Mouse (Mus musculus): Measurements from ENCODE around the gene Aacs. TPM values are rescaled to one million over a fixed set of nuclear protein-coding genes. Genes with fewer than 3 reads are reported as not detected.
A peak's percentile ranks its signal among the peaks of the same experiment; 100 is the strongest.

Gene Aacs
- polyA plus RNA-seq, 1 experiment from 2014 or later, result 36.8 TPM

- H3K27me3 ChIP-seq, result no peaks in the 10 kb centered on the region
- H3K4me1 ChIP-seq, result no peaks in the 10 kb centered on the region
- H3K4me3 ChIP-seq, result no peak overlapping the region
- no peak overlapping the region for H3K9ac ChIP-seq
- H3K9me3 ChIP-seq, result no peaks in the 10 kb centered on the region
- peaks cover 13% of the 10 kb centered on the region for H3K36me3 ChIP-seq
- WGBS, result 88% methylated on average over 6 of the region's 6 CpGs
- H3K4me2 ChIP-seq, result no peak overlapping the region
- no peak for ATAC-seq (ENCODE audit: borderline replicate concordance, extremely low read depth, low FRiP score, low TSS enrichment)
- no peak overlapping the region for H3K27ac ChIP-seq
Observed at GRCm38 (mm10) chr5:125501505-125501904, 25.9 kb downstream of the Aacs start.

- H3K36me3 ChIP-seq, result peaks cover 16% of the 10 kb centered on the region
- no peak overlapping the region for H3K27ac ChIP-seq
- no peak overlapping the region for H3K9ac ChIP-seq
- H3K27me3 ChIP-seq, result no peaks in the 10 kb centered on the region
- H3K4me3 ChIP-seq, result no peak overlapping the region
- 49% methylated on average over 3 of the region's 3 CpGs for WGBS
- H3K9me3 ChIP-seq, result no peaks in the 10 kb centered on the region
- no peaks in the 10 kb centered on the region for H3K4me1 ChIP-seq
- no peak overlapping the region for H3K4me2 ChIP-seq
- ATAC-seq (ENCODE audit: borderline replicate concordance, extremely low read depth, low FRiP score, low TSS enrichment), result no peak
Observed at GRCm38 (mm10) chr5:125502186-125502585, 26.6 kb downstream of the Aacs start.

GRCm38 (mm10) chr5:125503628-125504027, 28.0 kb downstream of the Aacs start:
- Histone ChIP-seq H3K36me3 (peaks cover 21% of the 10 kb centered on the region), H3K4me1 (no peaks in the 10 kb centered on the region), H3K4me2 (no peak overlapping the region), H3K27me3 (no peaks in the 10 kb centered on the region), H3K4me3 (no peak overlapping the region), H3K9ac (no peak overlapping the region), H3K9me3 (no peaks in the 10 kb centered on the region), H3K27ac (no peak overlapping the region)
- no peak for ATAC-seq (ENCODE audit: borderline replicate concordance, extremely low read depth, low FRiP score, low TSS enrichment)
- 88% methylated on average over 6 of the region's 6 CpGs for WGBS

- Histone ChIP-seq H3K27me3 (no peaks in the 10 kb centered on the region), H3K9ac (no peak overlapping the region), H3K9me3 (no peaks in the 10 kb centered on the region), H3K4me3 (no peak overlapping the region), H3K4me2 (no peak overlapping the region), H3K27ac (no peak overlapping the region), H3K36me3 (peaks cover 29% of the 10 kb centered on the region), H3K4me1 (no peaks in the 10 kb centered on the region)
- ATAC-seq (ENCODE audit: borderline replicate concordance, extremely low read depth, low FRiP score, low TSS enrichment), result no peak
- 63% methylated on average over 11 of the region's 11 CpGs for WGBS
Observed at GRCm38 (mm10) chr5:125504692-125505091, 29.1 kb downstream of the Aacs start.

- no peak overlapping the region for H3K4me2 ChIP-seq
- H3K9ac ChIP-seq, result no peak overlapping the region
- H3K36me3 ChIP-seq, result peaks cover 35% of the 10 kb centered on the region
- ATAC-seq (ENCODE audit: borderline replicate concordance, extremely low read depth, low FRiP score, low TSS enrichment), result no peak
- no peaks in the 10 kb centered on the region for H3K9me3 ChIP-seq
- H3K4me3 ChIP-seq, result no peak overlapping the region
- no peaks in the 10 kb centered on the region for H3K4me1 ChIP-seq
- no peaks in the 10 kb centered on the region for H3K27me3 ChIP-seq
- 76% methylated on average over 15 of the region's 15 CpGs for WGBS
- H3K27ac ChIP-seq, result no peak overlapping the region
Observed at GRCm38 (mm10) chr5:125505968-125506367, 30.4 kb downstream of the Aacs start.

GRCm38 (mm10) chr5:125507582-125507981, 32.0 kb downstream of the Aacs start:
- Histone ChIP-seq H3K4me2 (no peak overlapping the region), H3K4me3 (no peak overlapping the region), H3K9me3 (no peaks in the 10 kb centered on the region), H3K27me3 (no peaks in the 10 kb centered on the region), H3K4me1 (no peaks in the 10 kb centered on the region), H3K9ac (no peak overlapping the region), H3K27ac (no peak overlapping the region), H3K36me3 (peaks cover 43% of the 10 kb centered on the region)
- WGBS, result 94% methylated on average over 9 of the region's 9 CpGs
- ATAC-seq (ENCODE audit: borderline replicate concordance, extremely low read depth, low FRiP score, low TSS enrichment), result no peak

- H3K27me3 ChIP-seq, result no peaks in the 10 kb centered on the region
- H3K27ac ChIP-seq, result no peak overlapping the region
- H3K4me1 ChIP-seq, result no peaks in the 10 kb centered on the region
- WGBS, result 85% methylated on average over 10 of the region's 10 CpGs
- no peak overlapping the region for H3K9ac ChIP-seq
- no peak overlapping the region for H3K4me3 ChIP-seq
- H3K4me2 ChIP-seq, result no peak overlapping the region
- H3K9me3 ChIP-seq, result no peaks in the 10 kb centered on the region
- peaks cover 46% of the 10 kb centered on the region for H3K36me3 ChIP-seq
- ATAC-seq (ENCODE audit: borderline replicate concordance, extremely low read depth, low FRiP score, low TSS enrichment), result no peak
Observed at GRCm38 (mm10) chr5:125508006-125508405, 32.4 kb downstream of the Aacs start.

- WGBS, result 43% methylated on average over 5 of the region's 5 CpGs
- no peak for ATAC-seq (ENCODE audit: borderline replicate concordance, extremely low read depth, low FRiP score, low TSS enrichment)
- Histone ChIP-seq H3K9ac (no peak overlapping the region), H3K27me3 (no peaks in the 10 kb centered on the region), H3K9me3 (no peaks in the 10 kb centered on the region), H3K36me3 (peaks cover 44% of the 10 kb centered on the region), H3K4me1 (no peaks in the 10 kb centered on the region), H3K27ac (no peak overlapping the region), H3K4me2 (no peak overlapping the region), H3K4me3 (no peak overlapping the region)
Observed at GRCm38 (mm10) chr5:125509541-125509940, 33.9 kb downstream of the Aacs start.

- Histone ChIP-seq H3K36me3 (peaks cover 48% of the 10 kb centered on the region), H3K4me1 (no peaks in the 10 kb centered on the region), H3K27me3 (no peaks in the 10 kb centered on the region), H3K9ac (no peak overlapping the region), H3K4me2 (no peak overlapping the region), H3K9me3 (no peaks in the 10 kb centered on the region), H3K4me3 (no peak overlapping the region), H3K27ac (no peak overlapping the region)
- WGBS, result 87% methylated on average over 12 of the region's 12 CpGs
- ATAC-seq (ENCODE audit: borderline replicate concordance, extremely low read depth, low FRiP score, low TSS enrichment), result no peak
Observed at GRCm38 (mm10) chr5:125515006-125515405, 39.4 kb downstream of the Aacs start.

- WGBS, result 65% methylated on average over 5 of the region's 5 CpGs
- Histone ChIP-seq H3K9ac (no peak overlapping the region), H3K9me3 (no peaks in the 10 kb centered on the region), H3K27ac (no peak overlapping the region), H3K36me3 (peaks cover 31% of the 10 kb centered on the region), H3K4me1 (no peaks in the 10 kb centered on the region), H3K4me2 (no peak overlapping the region), H3K27me3 (no peaks in the 10 kb centered on the region), H3K4me3 (no peak overlapping the region)
- ATAC-seq (ENCODE audit: borderline replicate concordance, extremely low read depth, low FRiP score, low TSS enrichment), result no peak
Observed at GRCm38 (mm10) chr5:125518640-125519039, 43.0 kb downstream of the Aacs start.

- H3K4me2 ChIP-seq, result peak overlapping the region; percentile 11; the same call in 1 of the 2 replicates
- H3K36me3 ChIP-seq, result peaks cover 12% of the 10 kb centered on the region; the same call in 1 of the 2 replicates
- no peak overlapping the region for H3K9ac ChIP-seq
- H3K9me3 ChIP-seq, result no peaks in the 10 kb centered on the region
- no peaks in the 10 kb centered on the region for H3K27me3 ChIP-seq
- WGBS, result 18% methylated on average over 15 of the region's 15 CpGs
- no peak overlapping the region for H3K4me3 ChIP-seq
- no peaks in the 10 kb centered on the region for H3K4me1 ChIP-seq
- ATAC-seq (ENCODE audit: borderline replicate concordance, extremely low read depth, low FRiP score, low TSS enrichment), result no peak
- H3K27ac ChIP-seq, result no peak overlapping the region
Observed at GRCm38 (mm10) chr5:125520930-125521590, 45.4 kb downstream of the Aacs start.

- H3K27me3 ChIP-seq, result peaks cover under 1% of the 10 kb centered on the region; the same call in 1 of the 2 replicates
- no peaks in the 10 kb centered on the region for H3K36me3 ChIP-seq
- WGBS, result 70% methylated on average over 2 of the region's 2 CpGs
- H3K9ac ChIP-seq, result no peak overlapping the region
- H3K4me2 ChIP-seq, result no peak overlapping the region
- ATAC-seq (ENCODE audit: borderline replicate concordance, extremely low read depth, low FRiP score, low TSS enrichment), result no peak
- H3K27ac ChIP-seq, result no peak overlapping the region
- no peaks in the 10 kb centered on the region for H3K4me1 ChIP-seq
- H3K4me3 ChIP-seq, result no peak overlapping the region
- no peaks in the 10 kb centered on the region for H3K9me3 ChIP-seq
Observed at GRCm38 (mm10) chr5:125523361-125523760, 47.7 kb downstream of the Aacs start.

GRCm38 (mm10) chr5:125525516-125525915, 49.9 kb downstream of the Aacs start:
- 52% methylated on average over 5 of the region's 5 CpGs for WGBS
- Histone ChIP-seq H3K9me3 (no peaks in the 10 kb centered on the region), H3K27ac (no peak overlapping the region), H3K27me3 (peaks cover 21% of the 10 kb centered on the region), H3K4me2 (no peak overlapping the region), H3K4me3 (no peak overlapping the region), H3K4me1 (no peaks in the 10 kb centered on the region), H3K9ac (no peak overlapping the region), H3K36me3 (no peaks in the 10 kb centered on the region)
- no peak for ATAC-seq (ENCODE audit: borderline replicate concordance, extremely low read depth, low FRiP score, low TSS enrichment)

Measured in lung, embryonic 15.5 days (tissue).